Mouse (Mus musculus): ENCODE results near the gene Hpgds. TPM values are rescaled to one million over a fixed set of nuclear protein-coding genes. Genes with fewer than 3 reads are reported as not detected.
A peak's percentile ranks its signal among the peaks of the same experiment; 100 is the strongest.

The Hpgds gene
- 3.5 and 4.0 TPM in 2 replicates for polyA plus RNA-seq (2016; fragmentation: Nextera tagmentation; extraction: Ambion mirVana)

GRCm38 (mm10) chr6:65144621-65145205, at the start of gene Hpgds:
Gene Hpgds (minus strand): TSS chr6:65144908.
- Histone ChIP-seq H3K27ac (no peak within 1 kb of the TSS), H3K4me1 (no peaks in the 10 kb centered on the region), H3K9me3 (no peaks in the 10 kb centered on the region), H3K9ac (no peak within 1 kb of the TSS), H3K27me3 (no peaks in the 10 kb centered on the region), H3K36me3 (no peaks in the 10 kb centered on the region), H3K4me2 (replicated peaks) (no peak within 1 kb of the TSS), H3K4me3 (no peak within 1 kb of the TSS)
- no peak for ATAC-seq (ENCODE audit: insufficient number of reproducible peaks, insufficient read depth, low FRiP score, low TSS enrichment)
- WGBS, result 56% methylated on average over 16 of the region's 16 CpGs

GRCm38 (mm10) chr6:65164977-65165376, 20.3 kb upstream of the Hpgds start:
- no peak overlapping the region for H3K4me2 ChIP-seq (replicated peaks)
- no peak overlapping the region for H3K27ac ChIP-seq
- H3K4me1 ChIP-seq, result no peaks in the 10 kb centered on the region
- H3K9me3 ChIP-seq, result no peaks in the 10 kb centered on the region
- H3K9ac ChIP-seq, result no peak overlapping the region
- no peaks in the 10 kb centered on the region for H3K27me3 ChIP-seq
- ATAC-seq (ENCODE audit: insufficient number of reproducible peaks, insufficient read depth, low FRiP score, low TSS enrichment), result no peak
- no peak overlapping the region for H3K4me3 ChIP-seq
- WGBS, result 59% methylated on average over 5 of the region's 5 CpGs
- no peaks in the 10 kb centered on the region for H3K36me3 ChIP-seq

GRCm38 (mm10) chr6:65164137-65164536, 19.4 kb upstream of the Hpgds start:
- H3K27me3 ChIP-seq, result no peaks in the 10 kb centered on the region
- no peaks in the 10 kb centered on the region for H3K9me3 ChIP-seq
- no peak overlapping the region for H3K4me2 ChIP-seq (replicated peaks)
- no peak overlapping the region for H3K4me3 ChIP-seq
- 84% methylated on average over 6 of the region's 6 CpGs for WGBS
- no peak overlapping the region for H3K27ac ChIP-seq
- no peaks in the 10 kb centered on the region for H3K36me3 ChIP-seq
- ATAC-seq (ENCODE audit: insufficient number of reproducible peaks, insufficient read depth, low FRiP score, low TSS enrichment), result no peak
- no peak overlapping the region for H3K9ac ChIP-seq
- H3K4me1 ChIP-seq, result no peaks in the 10 kb centered on the region

GRCm38 (mm10) chr6:65159381-65159942, 14.8 kb upstream of the Hpgds start:
- no peak overlapping the region for H3K27ac ChIP-seq
- H3K9me3 ChIP-seq, result no peaks in the 10 kb centered on the region
- ATAC-seq (ENCODE audit: insufficient number of reproducible peaks, insufficient read depth, low FRiP score, low TSS enrichment), result no peak
- no peak overlapping the region for H3K4me3 ChIP-seq
- no peak overlapping the region for H3K9ac ChIP-seq
- no peaks in the 10 kb centered on the region for H3K4me1 ChIP-seq
- H3K36me3 ChIP-seq, result no peaks in the 10 kb centered on the region
- no peaks in the 10 kb centered on the region for H3K27me3 ChIP-seq
- no peak overlapping the region for H3K4me2 ChIP-seq (replicated peaks)
- 84% methylated on average over 4 of the region's 4 CpGs for WGBS

GRCm38 (mm10) chr6:65157042-65157441, 12.3 kb upstream of the Hpgds start:
- no peaks in the 10 kb centered on the region for H3K4me1 ChIP-seq
- WGBS, result 94% methylated on average over 4 of the region's 4 CpGs
- H3K27ac ChIP-seq, result no peak overlapping the region
- H3K9me3 ChIP-seq, result no peaks in the 10 kb centered on the region
- H3K36me3 ChIP-seq, result no peaks in the 10 kb centered on the region
- H3K27me3 ChIP-seq, result no peaks in the 10 kb centered on the region
- H3K4me2 ChIP-seq (replicated peaks), result no peak overlapping the region
- no peak overlapping the region for H3K9ac ChIP-seq
- no peak overlapping the region for H3K4me3 ChIP-seq
- no peak for ATAC-seq (ENCODE audit: insufficient number of reproducible peaks, insufficient read depth, low FRiP score, low TSS enrichment)

GRCm38 (mm10) chr6:65153570-65153969, 8.9 kb upstream of the Hpgds start:
- H3K36me3 ChIP-seq, result no peaks in the 10 kb centered on the region
- no peaks in the 10 kb centered on the region for H3K27me3 ChIP-seq
- WGBS, result 74% methylated on average over 3 of the region's 3 CpGs

GRCm38 (mm10) chr6:65150703-65151102, 6.0 kb upstream of the Hpgds start:
- H3K36me3 ChIP-seq, result no peaks in the 10 kb centered on the region
- ATAC-seq (ENCODE audit: insufficient number of reproducible peaks, insufficient read depth, low FRiP score, low TSS enrichment), result no peak
- H3K9me3 ChIP-seq, result no peaks in the 10 kb centered on the region
- H3K27me3 ChIP-seq, result no peaks in the 10 kb centered on the region
- WGBS, result 6% methylated on average over 22 of the region's 22 CpGs
- peak overlapping the region; percentile 48 for H3K4me2 ChIP-seq (replicated peaks)
- peak overlapping the region; percentile 27; the same call in 1 of the 2 replicates for H3K9ac ChIP-seq
- H3K4me3 ChIP-seq, result peak overlapping the region; percentile 18; the same call in 1 of the 2 replicates
- H3K27ac ChIP-seq, result no peak overlapping the region
- H3K4me1 ChIP-seq, result no peaks in the 10 kb centered on the region

More at GRCm38 (mm10) chr6:65153570-65153969, 8.9 kb upstream of the Hpgds start:
- Histone ChIP-seq H3K4me2 (replicated peaks) (no peak overlapping the region), H3K9me3 (no peaks in the 10 kb centered on the region), H3K4me1 (no peaks in the 10 kb centered on the region), H3K27ac (no peak overlapping the region), H3K9ac (no peak overlapping the region), H3K4me3 (no peak overlapping the region)
- no peak for ATAC-seq (ENCODE audit: insufficient number of reproducible peaks, insufficient read depth, low FRiP score, low TSS enrichment)

GRCm38 (mm10) chr6:65146363-65146762, 1.7 kb upstream of the Hpgds start:
- Histone ChIP-seq H3K27me3 (no peaks in the 10 kb centered on the region), H3K4me1 (no peaks in the 10 kb centered on the region), H3K36me3 (no peaks in the 10 kb centered on the region), H3K9me3 (no peaks in the 10 kb centered on the region), H3K9ac (no peak overlapping the region), H3K27ac (no peak overlapping the region), H3K4me3 (no peak overlapping the region), H3K4me2 (replicated peaks) (no peak overlapping the region)
- ATAC-seq (ENCODE audit: insufficient number of reproducible peaks, insufficient read depth, low FRiP score, low TSS enrichment), result no peak
- WGBS, result 82% methylated on average over 4 of the region's 4 CpGs

GRCm38 (mm10) chr6:65142316-65142715, 2.4 kb downstream of the Hpgds start:
- Histone ChIP-seq H3K27ac (no peak overlapping the region), H3K4me2 (replicated peaks) (no peak overlapping the region), H3K36me3 (no peaks in the 10 kb centered on the region), H3K9ac (no peak overlapping the region), H3K9me3 (no peaks in the 10 kb centered on the region), H3K4me1 (0 out of 2 replicates have a peak, but pooled peaks cover 5% of the 10 kb centered on the region), H3K4me3 (no peak overlapping the region), H3K27me3 (no peaks in the 10 kb centered on the region)
- WGBS, result 78% methylated on average over 1 of the region's 1 CpGs
- no peak for ATAC-seq (ENCODE audit: insufficient number of reproducible peaks, insufficient read depth, low FRiP score, low TSS enrichment)

GRCm38 (mm10) chr6:65140750-65141243, 3.9 kb downstream of the Hpgds start:
- Histone ChIP-seq H3K36me3 (no peaks in the 10 kb centered on the region), H3K4me2 (replicated peaks) (no peak overlapping the region), H3K27ac (no peak overlapping the region), H3K27me3 (no peaks in the 10 kb centered on the region), H3K4me3 (no peak overlapping the region), H3K4me1 (0 out of 2 replicates have a peak, but pooled peaks cover 5% of the 10 kb centered on the region), H3K9me3 (no peaks in the 10 kb centered on the region), H3K9ac (no peak overlapping the region)
- 78% methylated on average over 6 of the region's 6 CpGs for WGBS
- ATAC-seq (ENCODE audit: insufficient number of reproducible peaks, insufficient read depth, low FRiP score, low TSS enrichment), result no peak

- Histone ChIP-seq H3K27ac (no peak overlapping the region), H3K27me3 (no peaks in the 10 kb centered on the region), H3K4me1 (0 out of 2 replicates have a peak, but pooled peaks cover 5% of the 10 kb centered on the region), H3K36me3 (no peaks in the 10 kb centered on the region), H3K9ac (no peak overlapping the region), H3K9me3 (no peaks in the 10 kb centered on the region), H3K4me3 (no peak overlapping the region), H3K4me2 (replicated peaks) (no peak overlapping the region)
- 0 out of 2 replicates have a peak, but pooled peaks have one; percentile 52 for ATAC-seq (ENCODE audit: insufficient number of reproducible peaks, insufficient read depth, low FRiP score, low TSS enrichment)
- 69% methylated on average over 5 of the region's 5 CpGs for WGBS
Measured at GRCm38 (mm10) chr6:65140082-65140749, 4.5 kb downstream of the Hpgds start.

GRCm38 (mm10) chr6:65138243-65138642, 6.5 kb downstream of the Hpgds start:
- no peaks in the 10 kb centered on the region for H3K36me3 ChIP-seq
- H3K9me3 ChIP-seq, result no peaks in the 10 kb centered on the region
- no peak overlapping the region for H3K27ac ChIP-seq
- no peaks in the 10 kb centered on the region for H3K27me3 ChIP-seq
- H3K4me2 ChIP-seq (replicated peaks), result no peak overlapping the region
- no peak for ATAC-seq (ENCODE audit: insufficient number of reproducible peaks, insufficient read depth, low FRiP score, low TSS enrichment)
- no peak overlapping the region for H3K4me3 ChIP-seq
- H3K4me1 ChIP-seq, result 0 out of 2 replicates have a peak, but pooled peaks cover 5% of the 10 kb centered on the region
- no peak overlapping the region for H3K9ac ChIP-seq
- 88% methylated on average over 1 of the region's 1 CpGs for WGBS

All from embryonic facial prominence, embryonic 12.5 days (tissue).